Mouse (Mus musculus): ENCODE data around the gene S1pr5. TPM values are rescaled to one million over a fixed set of nuclear protein-coding genes. Genes with fewer than 3 reads are reported as not detected.
A peak's percentile ranks its signal among the peaks of the same experiment; 100 is the strongest.

S1pr5 gene
- polyA plus RNA-seq, 1 experiment from 2014 or later: 0.46 TPM

GRCm38 (mm10) chr9:21243826-21244427, 4.3 kb downstream of the S1pr5 start:
- Histone ChIP-seq H3K27me3 (ENCODE audit: insufficient read depth, poor library complexity, severe bottlenecking) (peaks cover 76% of the 10 kb centered on the region), H3K27ac (0 out of 2 replicates have a peak overlapping the region, but pooled peaks have one; percentile 63), H3K9me3 (no peaks in the 10 kb centered on the region; the same call in 1 of the 2 replicates), H3K4me3 (peak overlapping the region; percentile 64), H3K36me3 (peaks cover 2% of the 10 kb centered on the region; the same call in 1 of the 2 replicates), H3K4me1 (peaks cover 30% of the 10 kb centered on the region)
- 4% methylated on average over 42 of the region's 42 CpGs for WGBS
- DNase-seq (ENCODE audit: low spot score): no peak

- Histone ChIP-seq H3K4me3 (no peak overlapping the region), H3K27me3 (ENCODE audit: insufficient read depth, poor library complexity, severe bottlenecking) (peaks cover 51% of the 10 kb centered on the region), H3K4me1 (peaks cover 39% of the 10 kb centered on the region), H3K27ac (no peak overlapping the region), H3K9me3 (no peaks in the 10 kb centered on the region; the same call in 1 of the 2 replicates), H3K36me3 (peaks cover 7% of the 10 kb centered on the region; the same call in 1 of the 2 replicates)
- 5% methylated on average over 11 of the region's 11 CpGs for WGBS
- DNase-seq (ENCODE audit: low spot score): peak; percentile 92
Observed at GRCm38 (mm10) chr9:21241343-21241742, 6.9 kb downstream of the S1pr5 start.

- H3K27ac ChIP-seq: peak overlapping the region; percentile 100
- peaks cover 26% of the 10 kb centered on the region for H3K36me3 ChIP-seq
- H3K4me3 ChIP-seq: peak overlapping the region; percentile 98
- 36% methylated on average over 4 of the region's 4 CpGs for WGBS
- DNase-seq (ENCODE audit: low spot score): no peak
- peaks cover 32% of the 10 kb centered on the region for H3K27me3 ChIP-seq (ENCODE audit: insufficient read depth, poor library complexity, severe bottlenecking)
- no peaks in the 10 kb centered on the region; the same call in 1 of the 2 replicates for H3K9me3 ChIP-seq
- peaks cover 36% of the 10 kb centered on the region for H3K4me1 ChIP-seq
Observed at GRCm38 (mm10) chr9:21239465-21239848, 8.8 kb downstream of the S1pr5 start.

DNA sequence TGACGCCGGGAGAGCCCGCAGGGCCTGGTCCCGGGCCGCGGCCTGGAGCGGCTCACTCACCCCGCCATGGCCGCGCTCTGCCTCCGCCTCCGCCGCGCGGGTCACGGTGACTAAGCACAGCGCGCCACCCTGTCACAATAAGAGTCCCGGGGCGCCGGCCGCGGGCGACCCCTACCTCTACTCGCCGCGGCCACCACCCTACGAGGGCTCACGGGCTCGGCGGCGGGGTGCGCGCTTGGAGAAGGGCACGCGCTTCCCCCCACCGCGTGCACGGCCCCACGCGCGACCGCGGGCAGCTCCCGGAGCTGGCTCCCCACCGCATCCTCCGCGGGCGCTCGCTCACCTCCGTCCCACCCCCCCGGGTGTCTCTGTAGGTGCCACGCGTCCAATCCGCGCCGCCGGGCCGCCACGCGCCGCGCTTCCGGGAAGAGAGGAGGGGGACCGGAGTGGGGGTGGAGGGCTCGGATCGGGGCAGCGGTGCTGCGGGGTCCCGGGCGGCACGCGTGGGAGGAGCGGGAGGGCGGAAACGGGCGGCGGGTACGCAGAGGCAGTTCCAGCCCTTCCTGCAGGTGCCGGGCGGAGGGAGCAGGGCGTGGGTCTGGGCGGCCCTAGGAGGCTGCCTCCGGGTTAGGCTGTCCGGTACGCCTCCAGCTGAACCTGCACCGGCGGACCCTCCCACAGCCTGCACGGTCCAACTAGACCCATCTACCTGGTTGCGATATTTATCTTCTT, 9.3 kb downstream of the S1pr5 start, which contains the start of gene Keap1:
Keap1 (minus strand) TSS at position 629 of the 732 bp plus-strand sequence.
- Histone ChIP-seq H3K9me3 (no peaks in the 10 kb centered on the region; the same call in 1 of the 2 replicates), H3K27ac (peak within 1 kb of the TSS; percentile 100), H3K36me3 (peaks cover 31% of the 10 kb centered on the region), H3K4me1 (peaks cover 30% of the 10 kb centered on the region), H3K27me3 (ENCODE audit: insufficient read depth, poor library complexity, severe bottlenecking) (peaks cover 26% of the 10 kb centered on the region), H3K4me3 (peak within 1 kb of the TSS; percentile 98)
- peak; percentile 93 for DNase-seq (ENCODE audit: low spot score)
- WGBS: under 1% methylated on average over 89 of the region's 90 CpGs

DNA sequence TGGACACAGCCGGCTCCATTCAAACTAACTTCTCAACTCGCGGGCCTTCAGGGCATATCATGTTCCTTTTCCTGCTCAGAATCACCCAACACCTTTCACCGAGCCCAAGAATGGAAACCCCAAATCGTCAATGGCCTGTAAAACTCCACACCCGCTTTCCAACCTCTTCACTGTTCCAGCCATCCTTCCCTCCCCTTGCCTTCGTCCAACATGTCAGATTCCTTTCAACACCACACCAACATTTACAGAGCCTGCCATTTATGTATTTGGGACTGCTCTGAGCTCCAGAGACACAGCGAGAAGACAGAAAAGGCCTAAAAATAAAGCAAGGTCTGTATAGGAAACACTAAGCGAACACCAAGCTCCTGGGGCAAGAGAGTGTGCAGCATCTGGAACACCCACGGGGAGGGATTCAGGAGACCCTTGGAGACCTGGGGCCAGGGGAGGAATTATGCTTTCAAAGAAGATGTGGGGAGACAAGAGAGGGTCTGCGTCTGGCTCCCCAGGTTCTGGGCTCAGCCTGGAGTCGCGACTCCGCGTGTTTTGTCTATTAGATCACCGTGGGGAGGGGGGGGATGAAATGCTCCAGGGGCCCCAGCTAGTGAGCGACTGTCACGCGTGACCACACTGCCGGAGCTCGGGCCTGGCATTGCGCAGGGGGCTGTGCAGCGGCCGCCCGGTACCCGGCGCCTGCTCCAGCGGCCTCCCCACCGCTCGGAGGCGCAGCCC, 10.1 kb downstream of the S1pr5 start:
- Histone ChIP-seq H3K9me3 (no peaks in the 10 kb centered on the region; the same call in 1 of the 2 replicates), H3K4me3 (peak overlapping the region; percentile 98), H3K27ac (peak overlapping the region; percentile 100), H3K27me3 (ENCODE audit: insufficient read depth, poor library complexity, severe bottlenecking) (peaks cover 19% of the 10 kb centered on the region), H3K36me3 (peaks cover 39% of the 10 kb centered on the region), H3K4me1 (peaks cover 27% of the 10 kb centered on the region)
- WGBS: 1% methylated on average over 31 of the region's 31 CpGs
- no peak for DNase-seq (ENCODE audit: low spot score)

DNA sequence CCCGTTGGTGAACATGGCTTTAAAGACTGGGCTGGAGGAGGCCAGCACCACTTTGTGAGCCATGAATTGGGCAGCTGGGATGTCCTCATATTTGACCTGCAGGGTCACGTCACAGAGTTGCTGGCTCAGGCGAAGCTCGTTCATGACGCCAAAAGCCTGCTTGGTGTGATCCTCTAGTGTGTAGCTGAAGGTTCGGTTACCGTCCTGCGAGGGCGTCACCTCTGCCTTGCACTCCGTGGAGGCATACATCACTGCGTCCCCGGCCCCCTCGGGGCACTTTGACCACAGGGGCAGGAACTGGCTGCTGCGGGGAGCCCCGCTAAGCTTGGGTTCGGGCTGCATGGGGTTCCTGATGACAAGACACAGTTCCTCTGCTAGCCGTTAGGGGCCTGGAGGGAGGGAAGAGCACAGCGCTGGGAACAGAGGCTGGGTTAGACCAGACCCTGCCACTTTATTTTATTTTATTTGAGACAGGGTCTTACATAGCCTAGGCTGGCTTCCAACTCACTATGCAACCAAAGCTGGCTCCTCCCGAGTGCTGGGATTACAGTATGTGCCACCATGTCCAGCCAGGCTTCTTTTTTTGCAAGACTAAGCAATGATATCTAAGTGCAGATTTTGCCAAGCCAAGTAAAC, 10.8 kb downstream of the S1pr5 start:
- peak overlapping the region; percentile 100 for H3K27ac ChIP-seq
- WGBS: 18% methylated on average over 19 of the region's 19 CpGs
- DNase-seq (ENCODE audit: low spot score): no peak
- peaks cover 12% of the 10 kb centered on the region; the same call in 1 of the 2 replicates for H3K27me3 ChIP-seq (ENCODE audit: insufficient read depth, poor library complexity, severe bottlenecking)
- H3K4me1 ChIP-seq: peaks cover 27% of the 10 kb centered on the region
- no peaks in the 10 kb centered on the region for H3K9me3 ChIP-seq
- peak overlapping the region; percentile 98 for H3K4me3 ChIP-seq
- peaks cover 44% of the 10 kb centered on the region for H3K36me3 ChIP-seq

DNA sequence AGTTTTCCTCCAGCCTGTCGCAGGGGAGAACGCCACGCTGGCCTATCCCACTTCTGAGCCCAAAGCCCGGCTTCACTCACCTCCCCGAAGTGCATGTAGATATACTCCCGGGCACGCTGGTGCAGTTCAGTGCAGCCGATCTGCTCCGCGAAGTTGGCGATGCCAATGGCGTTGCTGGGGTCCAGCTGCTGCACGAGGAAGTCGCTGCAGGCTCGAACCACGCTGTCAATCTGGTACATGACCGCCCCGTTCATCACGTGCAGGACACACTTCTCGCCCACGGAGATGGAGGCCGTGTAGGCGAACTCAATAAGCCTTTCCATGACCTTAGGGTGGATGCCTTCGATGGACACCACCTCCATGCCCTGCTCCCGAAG, 11.3 kb downstream of the S1pr5 start:
- 81% methylated on average over 25 of the region's 25 CpGs for WGBS
- Histone ChIP-seq H3K36me3 (peaks cover 49% of the 10 kb centered on the region), H3K27ac (peak overlapping the region; percentile 100)

DNA sequence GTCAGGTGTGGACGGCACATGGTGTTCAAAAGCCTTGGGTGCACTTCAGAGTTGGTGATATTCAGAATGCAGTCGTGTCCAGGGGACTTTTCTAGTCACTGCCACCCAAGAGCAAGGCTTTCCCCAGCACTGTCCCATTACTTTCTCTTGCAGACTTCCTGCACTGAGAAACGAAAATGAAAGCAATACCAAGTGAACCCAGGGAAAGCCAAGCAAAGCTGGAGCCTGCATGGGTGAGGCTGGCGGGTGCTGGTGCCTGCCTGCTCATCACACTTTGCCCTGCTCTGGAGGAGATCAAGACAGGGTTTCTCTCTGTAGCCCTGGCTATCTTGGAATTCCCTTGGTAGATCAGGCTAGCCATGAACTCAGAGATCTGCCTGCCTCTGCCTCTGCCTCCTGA, 12.9 kb downstream of the S1pr5 start:
- Histone ChIP-seq H3K4me1 (peaks cover 30% of the 10 kb centered on the region), H3K27ac (no peak overlapping the region), H3K4me3 (no peak overlapping the region), H3K27me3 (ENCODE audit: insufficient read depth, poor library complexity, severe bottlenecking) (0 out of 2 replicates have a peak, but pooled peaks cover 2% of the 10 kb centered on the region), H3K9me3 (no peaks in the 10 kb centered on the region), H3K36me3 (peaks cover 62% of the 10 kb centered on the region)
- DNase-seq (ENCODE audit: low spot score): no peak
- 86% methylated on average over 4 of the region's 4 CpGs for WGBS

More for the DNA sequence above, 11.3 kb downstream of the S1pr5 start:
- no peak for DNase-seq (ENCODE audit: low spot score)
- Histone ChIP-seq H3K4me3 (peak overlapping the region; percentile 98), H3K4me1 (peaks cover 30% of the 10 kb centered on the region), H3K27me3 (ENCODE audit: insufficient read depth, poor library complexity, severe bottlenecking) (peaks cover 7% of the 10 kb centered on the region; the same call in 1 of the 2 replicates), H3K9me3 (no peaks in the 10 kb centered on the region)

GRCm38 (mm10) chr9:21233805-21234204, 14.4 kb downstream of the S1pr5 start:
- Histone ChIP-seq H3K4me3 (no peak overlapping the region), H3K36me3 (peaks cover 76% of the 10 kb centered on the region), H3K9me3 (no peaks in the 10 kb centered on the region), H3K27ac (no peak overlapping the region), H3K4me1 (peaks cover 25% of the 10 kb centered on the region), H3K27me3 (ENCODE audit: insufficient read depth, poor library complexity, severe bottlenecking) (no peaks in the 10 kb centered on the region)
- WGBS: 82% methylated on average over 28 of the region's 28 CpGs
- DNase-seq (ENCODE audit: low spot score): no peak

- no peaks in the 10 kb centered on the region for H3K27me3 ChIP-seq (ENCODE audit: insufficient read depth, poor library complexity, severe bottlenecking)
- no peaks in the 10 kb centered on the region for H3K9me3 ChIP-seq
- DNase-seq (ENCODE audit: low spot score): no peak
- H3K4me1 ChIP-seq: peaks cover 25% of the 10 kb centered on the region
- WGBS: 88% methylated on average over 29 of the region's 29 CpGs
- H3K27ac ChIP-seq: no peak overlapping the region
- no peak overlapping the region for H3K4me3 ChIP-seq
- peaks cover 78% of the 10 kb centered on the region for H3K36me3 ChIP-seq
Observed at GRCm38 (mm10) chr9:21233366-21233765, 14.9 kb downstream of the S1pr5 start.

- Histone ChIP-seq H3K36me3 (peaks cover 78% of the 10 kb centered on the region), H3K27ac (no peak overlapping the region), H3K9me3 (no peaks in the 10 kb centered on the region), H3K4me3 (no peak overlapping the region), H3K4me1 (peaks cover 27% of the 10 kb centered on the region), H3K27me3 (ENCODE audit: insufficient read depth, poor library complexity, severe bottlenecking) (no peaks in the 10 kb centered on the region)
- 85% methylated on average over 5 of the region's 5 CpGs for WGBS
- DNase-seq (ENCODE audit: low spot score): no peak
Observed at GRCm38 (mm10) chr9:21232867-21233266, 15.4 kb downstream of the S1pr5 start.

- peaks cover 73% of the 10 kb centered on the region for H3K36me3 ChIP-seq
- WGBS: 46% methylated on average over 23 of the region's 23 CpGs
Observed at GRCm38 (mm10) chr9:21231551-21231950, 16.7 kb downstream of the S1pr5 start.

More at GRCm38 (mm10) chr9:21231551-21231950, 16.7 kb downstream of the S1pr5 start:
- H3K27ac ChIP-seq: no peak overlapping the region
- no peaks in the 10 kb centered on the region for H3K27me3 ChIP-seq (ENCODE audit: insufficient read depth, poor library complexity, severe bottlenecking)
- peaks cover 21% of the 10 kb centered on the region for H3K4me1 ChIP-seq
- DNase-seq (ENCODE audit: low spot score): no peak
- H3K4me3 ChIP-seq: no peak overlapping the region
- no peaks in the 10 kb centered on the region for H3K9me3 ChIP-seq

Measured in heart, embryonic 10.5 days (tissue).